Mouse (Mus musculus): ENCODE measurements around the gene Rps6ka5.

GRCm38 (mm10) chr12:100735156-100735555, 8.4 kb upstream of the Rps6ka5 start:
- no peak for TF ChIP-seq POLR2A (IDR thresholded peaks at IDR 0.05; ENCODE audit: low read depth, low read length)
- TF ChIP-seq CTCF (conservative IDR thresholded peaks at IDR 0.05; ENCODE audit: insufficient read depth, insufficient read length, low read depth, low read length): no peak

Data from kidney, adult 2 months (tissue).